Mouse (Mus musculus) ES-Bruce4 (cell line): ENCODE results near the gene Fgfr2. TPM values are rescaled to one million over a fixed set of nuclear protein-coding genes. Genes with fewer than 3 reads are reported as not detected.

Source experiments
- H3K27ac ChIP-seq: 2 replicates; pipeline ENCODE4 v1.5.1; 2012; ENCODE audit warnings: low read length, inconsistent platforms; ENCODE audit not compliant: insufficient read depth
- H3K27me3 ChIP-seq: 2 replicates; pipeline ENCODE4 v1.6.1; 2012; ENCODE audit warnings: mild to moderate bottlenecking, low read length, inconsistent platforms; ENCODE audit not compliant: control insufficient read depth, poor library complexity, insufficient read depth, severe bottlenecking
- H3K36me3 ChIP-seq: 2 replicates; pipeline ENCODE4 v1.6.1; 2012; ENCODE audit warnings: inconsistent platforms, mild to moderate bottlenecking, low read length, moderate library complexity; ENCODE audit not compliant: control insufficient read depth, poor library complexity, insufficient read depth, severe bottlenecking
- H3K4me1 ChIP-seq: one replicate; pipeline ENCODE4 v1.8.1; 2011; ENCODE audit warnings: low read length; ENCODE audit not compliant: control insufficient read depth, insufficient read depth
- H3K4me3 ChIP-seq: 2 replicates; pipeline ENCODE4 v1.5.1; 2011; ENCODE audit warnings: low read depth, mild to moderate bottlenecking, low read length
- H3K9ac ChIP-seq: 2 replicates; pipeline ENCODE4 v1.6.1; 2012; ENCODE audit warnings: low read depth, mild to moderate bottlenecking, inconsistent platforms; ENCODE audit not compliant: poor library complexity, severe bottlenecking
- H3K9me3 ChIP-seq: replicated peaks from 2 replicates; pipeline ENCODE4 v1.6.1; 2012; ENCODE audit warnings: mild to moderate bottlenecking, low read length, inconsistent platforms; ENCODE audit not compliant: control insufficient read depth, poor library complexity, insufficient read depth, severe bottlenecking
- CTCF ChIP-seq: IDR thresholded peaks from one replicate; pipeline ENCODE4 v1.8.1; 2011; ENCODE audit warnings: low read depth, low read length
- EP300 ChIP-seq: IDR thresholded peaks from 2 replicates; pipeline ENCODE4 v1.6.1; 2011; ENCODE audit warnings: low read depth, low read length; ENCODE audit not compliant: insufficient read depth
- POLR2A ChIP-seq: IDR thresholded peaks from one replicate; pipeline ENCODE4 v1.8.1; 2011; ENCODE audit warnings: low read length; ENCODE audit not compliant: insufficient read depth
- polyA plus RNA-seq: library from polyadenylated mRNA; stranded (reverse); fragments of >200 nt; gene quantifications from 2 replicates; pipeline ENCODE4 v1.2.4, GENCODE M21; 2011; ENCODE audit warnings: low read depth; ENCODE audit not compliant: missing spikeins, insufficient read depth, insufficient read length

The Fgfr2 gene
- polyA plus RNA-seq, 1 experiment, result 34.8 TPM

GRCm38 (mm10) chr7:132646514-132646913 lies 476.6 kb downstream of the Fgfr2 start:
- H3K36me3 ChIP-seq, result no peaks in the 10 kb centered on the region
- no peak overlapping the region for H3K27ac ChIP-seq
- H3K4me3 ChIP-seq, result no peak overlapping the region
- no peaks in the 10 kb centered on the region for H3K9me3 ChIP-seq
- TF ChIP-seq EP300, result no peak
- TF ChIP-seq POLR2A, result no peak
- no peak for TF ChIP-seq CTCF
- no peaks in the 10 kb centered on the region for H3K4me1 ChIP-seq
- H3K27me3 ChIP-seq, result no peaks in the 10 kb centered on the region
- no peak overlapping the region for H3K9ac ChIP-seq

- Histone ChIP-seq H3K9ac (no peak overlapping the region), H3K27ac (no peak overlapping the region), H3K9me3 (no peaks in the 10 kb centered on the region), H3K36me3 (no peaks in the 10 kb centered on the region), H3K4me1 (no peaks in the 10 kb centered on the region), H3K4me3 (no peak overlapping the region), H3K27me3 (no peaks in the 10 kb centered on the region)
- TF ChIP-seq EP300 (no peak), POLR2A (no peak), CTCF (no peak)
Measured at GRCm38 (mm10) chr7:132644605-132645279, 478.4 kb downstream of the Fgfr2 start.

GRCm38 (mm10) chr7:132641606-132642005 lies 481.5 kb downstream of the Fgfr2 start:
- Histone ChIP-seq H3K9ac (no peak overlapping the region), H3K4me1 (no peaks in the 10 kb centered on the region), H3K4me3 (no peak overlapping the region), H3K36me3 (no peaks in the 10 kb centered on the region), H3K27ac (no peak overlapping the region), H3K27me3 (no peaks in the 10 kb centered on the region), H3K9me3 (no peaks in the 10 kb centered on the region)
- no peak for TF ChIP-seq POLR2A
- TF ChIP-seq CTCF, result no peak
- TF ChIP-seq EP300, result no peak

GRCm38 (mm10) chr7:132640946-132641345 lies 482.2 kb downstream of the Fgfr2 start:
- H3K9me3 ChIP-seq, result no peaks in the 10 kb centered on the region
- H3K4me3 ChIP-seq, result no peak overlapping the region
- no peaks in the 10 kb centered on the region for H3K27me3 ChIP-seq
- H3K27ac ChIP-seq, result no peak overlapping the region
- H3K36me3 ChIP-seq, result no peaks in the 10 kb centered on the region
- H3K9ac ChIP-seq, result no peak overlapping the region
- TF ChIP-seq EP300, result no peak
- TF ChIP-seq POLR2A, result no peak
- TF ChIP-seq CTCF, result no peak
- no peaks in the 10 kb centered on the region for H3K4me1 ChIP-seq

- TF ChIP-seq CTCF (peak; percentile 74), POLR2A (no peak), EP300 (no peak)
- no peaks in the 10 kb centered on the region for H3K4me1 ChIP-seq
- no peak overlapping the region for H3K27ac ChIP-seq
- no peaks in the 10 kb centered on the region for H3K9me3 ChIP-seq
- no peak overlapping the region for H3K4me3 ChIP-seq
- H3K36me3 ChIP-seq, result no peaks in the 10 kb centered on the region
- H3K9ac ChIP-seq, result no peak overlapping the region
- H3K27me3 ChIP-seq, result no peaks in the 10 kb centered on the region
Measured at GRCm38 (mm10) chr7:132638446-132639087, 484.6 kb downstream of the Fgfr2 start.

- H3K4me3 ChIP-seq, result no peak overlapping the region
- no peaks in the 10 kb centered on the region for H3K9me3 ChIP-seq
- H3K27me3 ChIP-seq, result no peaks in the 10 kb centered on the region
- no peaks in the 10 kb centered on the region for H3K36me3 ChIP-seq
- TF ChIP-seq CTCF (no peak), POLR2A (no peak)
- H3K4me1 ChIP-seq, result no peaks in the 10 kb centered on the region
- no peak overlapping the region for H3K27ac ChIP-seq
- no peak overlapping the region for H3K9ac ChIP-seq
Measured at GRCm38 (mm10) chr7:132637292-132637691, 485.9 kb downstream of the Fgfr2 start.
